Mouse (Mus musculus) R1 (cell line): ENCODE measurements around the gene Gm7358.
"Not testable (repeated sequence)": the region's sequence is repeated elsewhere in the genome, so short reads cannot be mapped to it uniquely, and the experiment has no call there.

ENCODE experiments used
- DNase-seq: peaks from one replicate; pipeline ENCODE4 v3.0.0-alpha.2; 2018; ENCODE audit warnings: low read depth, low spot score

The Gm7358 gene

DNA sequence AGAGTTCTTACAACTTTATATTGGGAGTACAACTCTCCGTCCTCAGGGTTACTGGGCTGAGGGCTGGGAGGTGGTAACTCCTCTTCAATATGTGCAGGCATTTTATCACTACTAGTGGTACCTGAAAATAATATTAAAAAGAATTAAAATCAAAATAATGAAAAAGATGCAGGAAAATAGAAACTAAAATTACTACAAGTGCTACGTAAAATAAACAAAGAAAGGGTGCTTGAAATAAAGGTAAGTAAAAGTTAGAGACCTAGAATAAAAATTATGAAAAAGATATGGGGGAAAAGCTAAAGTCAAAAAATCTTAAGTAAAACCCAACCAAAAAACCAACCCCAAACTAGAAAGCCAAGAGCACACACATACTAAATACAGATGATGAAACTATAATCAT, at the start of gene Gm7358:
Gene Gm7358 (minus strand): TSS at position 101 of the 400 bp plus-strand sequence.
- not testable (repeated sequence) for DNase-seq

DNA sequence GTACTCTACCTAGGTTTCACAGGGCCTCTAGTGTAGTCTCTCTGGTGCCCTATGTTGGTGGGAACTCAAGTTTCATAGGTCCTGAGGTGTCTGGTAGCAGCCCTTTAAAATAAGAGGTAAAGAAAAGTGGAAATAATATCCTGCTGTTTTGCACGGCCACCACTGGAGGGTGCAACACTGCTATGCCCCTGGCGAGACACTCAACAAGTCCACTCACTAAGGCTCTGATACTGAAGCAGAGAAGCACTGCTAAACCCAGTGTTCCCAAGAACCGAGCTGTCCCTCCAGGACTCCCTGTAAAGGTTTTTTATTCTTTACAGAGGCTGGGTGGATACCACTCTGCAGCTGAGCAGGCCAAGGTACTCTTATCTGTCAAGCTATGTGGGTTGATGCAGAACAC, 43.7 kb upstream of the Gm7358 start:
- DNase-seq = peak; percentile 28

DNA sequence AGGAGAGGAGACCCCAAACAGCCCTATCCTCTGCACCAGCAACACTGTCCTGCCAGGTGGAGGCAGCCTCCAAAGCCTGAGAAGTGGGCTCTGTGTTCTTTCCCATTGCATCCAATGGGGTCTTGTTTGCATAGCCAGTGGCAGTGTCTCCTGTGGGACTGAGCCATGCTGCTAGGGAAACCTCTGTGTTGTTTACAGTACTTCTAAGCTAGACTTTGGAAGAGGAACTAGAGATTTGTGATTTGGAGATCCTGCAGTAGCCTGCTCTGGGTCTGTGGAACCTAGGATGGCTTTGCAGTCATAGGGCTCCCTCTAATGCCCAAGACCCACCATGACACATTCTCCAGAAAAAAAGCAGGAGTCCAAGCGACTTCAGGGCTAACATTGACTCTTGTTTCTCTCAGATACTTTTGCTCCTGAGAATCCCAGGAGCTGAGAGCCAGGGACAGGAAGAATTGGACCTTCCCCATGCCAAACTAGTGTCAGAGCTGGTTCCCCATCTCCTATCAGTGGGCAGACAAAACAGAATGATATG, 42.2 kb upstream of the Gm7358 start:
- DNase-seq = not testable (repeated sequence)

- not testable (repeated sequence) for DNase-seq
Measured at GRCm38 (mm10) chr17:14099886-14100285, 40.6 kb upstream of the Gm7358 start.

DNA sequence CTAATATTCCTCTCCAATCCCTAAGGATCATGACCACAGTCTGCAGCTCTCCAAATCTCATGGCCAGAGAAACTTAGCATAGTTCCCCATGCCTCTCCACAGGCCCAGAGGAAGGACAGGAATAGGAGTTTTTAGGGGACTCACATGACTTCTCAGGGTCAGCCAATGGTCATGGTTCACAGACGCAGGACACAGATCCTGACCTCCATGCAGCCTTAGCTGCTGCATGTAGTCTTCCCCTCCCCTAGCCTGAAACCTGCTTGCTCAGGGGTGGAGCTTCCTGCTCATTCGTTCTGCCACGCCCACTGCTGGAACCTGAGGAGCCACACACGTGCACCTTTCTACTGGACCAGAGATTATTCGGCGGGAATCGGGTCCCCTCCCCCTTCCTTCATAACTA, 34.8 kb upstream of the Gm7358 start:
- DNase-seq = peak; percentile 30

DNA sequence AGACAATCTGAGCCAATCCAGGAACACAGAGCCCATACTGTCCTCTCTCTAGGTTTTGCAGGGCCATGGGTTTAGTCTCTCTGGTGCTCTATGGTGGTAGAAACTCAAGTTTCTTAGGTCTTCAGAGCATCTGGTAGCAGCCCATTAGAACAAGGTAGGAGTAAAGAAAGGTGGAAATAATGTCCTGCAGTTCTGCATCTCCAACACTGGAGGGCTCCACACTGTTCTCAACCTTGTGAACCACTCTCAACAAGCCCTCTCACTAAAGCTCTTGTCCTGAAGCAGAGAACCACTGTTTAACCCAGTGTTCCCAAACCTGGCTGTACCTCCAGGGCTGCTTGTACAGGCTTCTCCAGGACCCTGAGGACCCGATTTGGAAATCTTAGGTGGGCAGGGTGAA, 27.3 kb upstream of the Gm7358 start:
- DNase-seq = peak; percentile 26

- not testable (repeated sequence) for DNase-seq
Measured at GRCm38 (mm10) chr17:14041880-14042279, 17.5 kb downstream of the Gm7358 start.

DNA sequence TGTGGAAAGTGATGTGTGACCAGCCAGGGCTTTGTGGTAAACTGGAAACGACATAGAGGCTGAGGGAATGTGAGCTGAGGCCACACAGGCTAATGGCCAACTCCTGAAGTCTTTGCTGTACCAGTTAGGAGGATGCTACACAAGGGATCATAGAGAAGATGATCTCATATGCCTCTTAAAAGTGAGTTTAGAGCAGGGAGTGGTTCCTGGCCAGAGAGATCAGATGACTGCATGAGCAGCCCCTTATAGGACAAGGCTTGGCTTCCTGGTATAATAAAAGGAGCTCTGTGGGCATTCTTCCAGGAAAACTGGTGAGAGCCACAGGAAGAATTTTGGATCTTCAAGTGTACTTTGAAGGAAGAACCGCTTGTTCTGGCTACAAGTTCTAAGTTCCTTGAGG, 22.3 kb downstream of the Gm7358 start:
- not testable (repeated sequence) for DNase-seq

GRCm38 (mm10) chr17:14036113-14036512, 23.2 kb downstream of the Gm7358 start:
- DNase-seq = not testable (repeated sequence)
